Mouse (Mus musculus): ENCODE measurements around the gene Map1b. TPM values are rescaled to one million over a fixed set of nuclear protein-coding genes. Genes with fewer than 3 reads are reported as not detected.

The Map1b gene
- total and polyA plus RNA-seq, 2 experiments from 2014 or later = 690 to 1,981 TPM

- no peak overlapping the region for H3K9ac ChIP-seq (replicated peaks; ENCODE audit: low read length)
- no peak overlapping the region for H3K4me3 ChIP-seq (ENCODE audit: low read length)
- 0 out of 2 replicates have a peak, but pooled peaks cover 14% of the 10 kb centered on the region for H3K4me1 ChIP-seq (ENCODE audit: insufficient read depth, low read length)
- peak; percentile 45 for ATAC-seq
- H3K4me2 ChIP-seq (ENCODE audit: low read depth, low read length) = 0 out of 2 replicates have a peak overlapping the region, but pooled peaks have one; percentile 18
- H3K9me3 ChIP-seq (ENCODE audit: low read length) = no peaks in the 10 kb centered on the region
- no peaks in the 10 kb centered on the region for H3K36me3 ChIP-seq (ENCODE audit: insufficient read depth, low read length)
- peak; percentile 46 for DNase-seq (ENCODE audit: low spot score)
- no peaks in the 10 kb centered on the region for H3K27me3 ChIP-seq (ENCODE audit: insufficient read depth, low read length)
- peak overlapping the region; percentile 4; the same call in 1 of the 2 replicates for H3K27ac ChIP-seq
- WGBS = 14% methylated on average over 9 of the region's 9 CpGs
- TF ChIP-seq CTCF (IDR thresholded peaks at IDR 0.05; ENCODE audit: low read depth) = no peak
Measured at GRCm38 (mm10) chr13:99549584-99549983, 33.2 kb upstream of the Map1b start.

- Histone ChIP-seq H3K36me3 (ENCODE audit: insufficient read depth, low read length) (no peaks in the 10 kb centered on the region), H3K9ac (replicated peaks; ENCODE audit: low read length) (no peak overlapping the region), H3K4me3 (ENCODE audit: low read length) (no peak overlapping the region), H3K4me1 (ENCODE audit: insufficient read depth, low read length) (0 out of 2 replicates have a peak, but pooled peaks cover 14% of the 10 kb centered on the region), H3K27me3 (ENCODE audit: insufficient read depth, low read length) (no peaks in the 10 kb centered on the region), H3K9me3 (ENCODE audit: low read length) (no peaks in the 10 kb centered on the region), H3K4me2 (ENCODE audit: low read depth, low read length) (no peak overlapping the region), H3K27ac (no peak overlapping the region)
- 90% methylated on average over 5 of the region's 5 CpGs for WGBS
- TF ChIP-seq CTCF (IDR thresholded peaks at IDR 0.05; ENCODE audit: low read depth) = no peak
- no peak for DNase-seq (ENCODE audit: low spot score)
- ATAC-seq = no peak
Measured at GRCm38 (mm10) chr13:99546832-99547231, 30.5 kb upstream of the Map1b start.

GRCm38 (mm10) chr13:99545201-99545600 lies 28.9 kb upstream of the Map1b start:
- Histone ChIP-seq H3K4me2 (ENCODE audit: low read depth, low read length) (no peak overlapping the region), H3K27ac (no peak overlapping the region), H3K4me3 (ENCODE audit: low read length) (no peak overlapping the region), H3K27me3 (ENCODE audit: insufficient read depth, low read length) (no peaks in the 10 kb centered on the region), H3K36me3 (ENCODE audit: insufficient read depth, low read length) (no peaks in the 10 kb centered on the region), H3K9me3 (ENCODE audit: low read length) (no peaks in the 10 kb centered on the region), H3K4me1 (ENCODE audit: insufficient read depth, low read length) (0 out of 2 replicates have a peak, but pooled peaks cover 9% of the 10 kb centered on the region), H3K9ac (replicated peaks; ENCODE audit: low read length) (no peak overlapping the region)
- DNase-seq (ENCODE audit: low spot score) = no peak
- WGBS = 51% methylated on average over 6 of the region's 6 CpGs
- no peak for ATAC-seq
- TF ChIP-seq CTCF (IDR thresholded peaks at IDR 0.05; ENCODE audit: low read depth) = no peak

GRCm38 (mm10) chr13:99541429-99542267 lies 25.3 kb upstream of the Map1b start:
- Histone ChIP-seq H3K27me3 (ENCODE audit: insufficient read depth, low read length) (no peaks in the 10 kb centered on the region), H3K36me3 (ENCODE audit: insufficient read depth, low read length) (no peaks in the 10 kb centered on the region), H3K9ac (replicated peaks; ENCODE audit: low read length) (no peak overlapping the region), H3K4me2 (ENCODE audit: low read depth, low read length) (peak overlapping the region; percentile 30), H3K4me3 (ENCODE audit: low read length) (no peak overlapping the region), H3K9me3 (ENCODE audit: low read length) (no peaks in the 10 kb centered on the region), H3K27ac (no peak overlapping the region), H3K4me1 (ENCODE audit: insufficient read depth, low read length) (no peaks in the 10 kb centered on the region)
- TF ChIP-seq CTCF (IDR thresholded peaks at IDR 0.05; ENCODE audit: low read depth) = no peak
- ATAC-seq = peak; percentile 90
- peak; percentile 70 for DNase-seq (ENCODE audit: low spot score)
- 22% methylated on average over 21 of the region's 21 CpGs for WGBS

- no peaks in the 10 kb centered on the region for H3K4me1 ChIP-seq (ENCODE audit: insufficient read depth, low read length)
- no peaks in the 10 kb centered on the region for H3K9me3 ChIP-seq (ENCODE audit: low read length)
- no peak overlapping the region for H3K9ac ChIP-seq (replicated peaks; ENCODE audit: low read length)
- ATAC-seq (no peak), DNase-seq (ENCODE audit: low spot score) (no peak)
- 64% methylated on average over 5 of the region's 5 CpGs for WGBS
- H3K4me3 ChIP-seq (ENCODE audit: low read length) = no peak overlapping the region
- H3K36me3 ChIP-seq (ENCODE audit: insufficient read depth, low read length) = no peaks in the 10 kb centered on the region
- no peak for TF ChIP-seq CTCF (IDR thresholded peaks at IDR 0.05; ENCODE audit: low read depth)
- no peak overlapping the region for H3K27ac ChIP-seq
- no peak overlapping the region for H3K4me2 ChIP-seq (ENCODE audit: low read depth, low read length)
- no peaks in the 10 kb centered on the region for H3K27me3 ChIP-seq (ENCODE audit: insufficient read depth, low read length)
Measured at GRCm38 (mm10) chr13:99539288-99539687, 22.9 kb upstream of the Map1b start.

- no peaks in the 10 kb centered on the region for H3K9me3 ChIP-seq (ENCODE audit: low read length)
- H3K27ac ChIP-seq = no peak overlapping the region
- no peak for DNase-seq (ENCODE audit: low spot score)
- H3K9ac ChIP-seq (replicated peaks; ENCODE audit: low read length) = no peak overlapping the region
- WGBS = 97% methylated on average over 11 of the region's 11 CpGs
- no peaks in the 10 kb centered on the region for H3K27me3 ChIP-seq (ENCODE audit: insufficient read depth, low read length)
- H3K4me2 ChIP-seq (ENCODE audit: low read depth, low read length) = no peak overlapping the region
- no peak for ATAC-seq
- no peak overlapping the region for H3K4me3 ChIP-seq (ENCODE audit: low read length)
- no peaks in the 10 kb centered on the region for H3K4me1 ChIP-seq (ENCODE audit: insufficient read depth, low read length)
- TF ChIP-seq CTCF (IDR thresholded peaks at IDR 0.05; ENCODE audit: low read depth) = no peak
- no peaks in the 10 kb centered on the region for H3K36me3 ChIP-seq (ENCODE audit: insufficient read depth, low read length)
Measured at GRCm38 (mm10) chr13:99538851-99539250, 22.5 kb upstream of the Map1b start.
